Mouse (Mus musculus): ENCODE data around the gene Serpinb6c. TPM values are rescaled to one million over a fixed set of nuclear protein-coding genes. Genes with fewer than 3 reads are reported as not detected.

Serpinb6c gene
- polyA plus RNA-seq, 1 experiment from 2014 or later: 0.21 TPM

- WGBS: 85% methylated on average over 2 of the region's 2 CpGs
These were observed 24.8 kb upstream of the Serpinb6c start for GRCm38 (mm10) chr13:33930281-33930680.

GRCm38 (mm10) chr13:33921699-33922098 is 16.2 kb upstream of the Serpinb6c start:
- Histone ChIP-seq H3K27me3 (ENCODE audit: control insufficient read depth, insufficient read depth, low read length) (no peaks in the 10 kb centered on the region), H3K4me3 (ENCODE audit: low read depth, low read length) (no peak overlapping the region), H3K36me3 (ENCODE audit: control insufficient read depth, insufficient read depth, low read length) (peaks cover 24% of the 10 kb centered on the region), H3K27ac (replicated peaks) (no peak overlapping the region), H3K4me2 (replicated peaks; ENCODE audit: low read depth) (no peak overlapping the region), H3K4me1 (replicated peaks; ENCODE audit: control insufficient read depth, insufficient read depth) (no peaks in the 10 kb centered on the region), H3K9me3 (ENCODE audit: control insufficient read depth, low read length) (no peaks in the 10 kb centered on the region), H3K9ac (ENCODE audit: low read length) (no peak overlapping the region)
- DNase-seq (ENCODE audit: low spot score): no peak
- no peak for ATAC-seq (ENCODE audit: low FRiP score, low TSS enrichment)
- WGBS: 58% methylated on average over 5 of the region's 5 CpGs
- no peak for TF ChIP-seq EP300 (optimal IDR thresholded peaks at IDR 0.05)
- no peak for TF ChIP-seq CTCF (IDR thresholded peaks at IDR 0.05; ENCODE audit: low read depth)

More at GRCm38 (mm10) chr13:33930281-33930680, 24.8 kb upstream of the Serpinb6c start:
- no peak overlapping the region for H3K4me2 ChIP-seq (replicated peaks; ENCODE audit: low read depth)
- H3K9ac ChIP-seq (ENCODE audit: low read length): no peak overlapping the region
- no peak overlapping the region for H3K4me3 ChIP-seq (ENCODE audit: low read depth, low read length)
- H3K36me3 ChIP-seq (ENCODE audit: control insufficient read depth, insufficient read depth, low read length): peaks cover 4% of the 10 kb centered on the region
- H3K9me3 ChIP-seq (ENCODE audit: control insufficient read depth, low read length): no peaks in the 10 kb centered on the region
- ATAC-seq (ENCODE audit: low FRiP score, low TSS enrichment): no peak
- no peaks in the 10 kb centered on the region for H3K27me3 ChIP-seq (ENCODE audit: control insufficient read depth, insufficient read depth, low read length)
- H3K27ac ChIP-seq (replicated peaks): no peak overlapping the region
- no peak for TF ChIP-seq EP300 (optimal IDR thresholded peaks at IDR 0.05)
- no peak for TF ChIP-seq CTCF (IDR thresholded peaks at IDR 0.05; ENCODE audit: low read depth)
- DNase-seq (ENCODE audit: low spot score): no peak
- H3K4me1 ChIP-seq (replicated peaks; ENCODE audit: control insufficient read depth, insufficient read depth): 0 out of 2 replicates have a peak, but pooled peaks cover 3% of the 10 kb centered on the region

GRCm38 (mm10) chr13:33921041-33921440 is 15.5 kb upstream of the Serpinb6c start:
- no peak overlapping the region for H3K9ac ChIP-seq (ENCODE audit: low read length)

GRCm38 (mm10) chr13:33906821-33907220 is 1.3 kb upstream of the Serpinb6c start:
- WGBS: 51% methylated on average over 3 of the region's 3 CpGs
- no peak for TF ChIP-seq EP300 (optimal IDR thresholded peaks at IDR 0.05)
- no peak for TF ChIP-seq CTCF (IDR thresholded peaks at IDR 0.05; ENCODE audit: low read depth)
- no peaks in the 10 kb centered on the region for H3K36me3 ChIP-seq (ENCODE audit: control insufficient read depth, insufficient read depth, low read length)
- no peak for ATAC-seq (ENCODE audit: low FRiP score, low TSS enrichment)
- H3K9ac ChIP-seq (ENCODE audit: low read length): no peak overlapping the region
- H3K9me3 ChIP-seq (ENCODE audit: control insufficient read depth, low read length): no peaks in the 10 kb centered on the region
- H3K4me3 ChIP-seq (ENCODE audit: low read depth, low read length): no peak overlapping the region
- no peaks in the 10 kb centered on the region for H3K4me1 ChIP-seq (replicated peaks; ENCODE audit: control insufficient read depth, insufficient read depth)
- no peak overlapping the region for H3K4me2 ChIP-seq (replicated peaks; ENCODE audit: low read depth)
- no peaks in the 10 kb centered on the region for H3K27me3 ChIP-seq (ENCODE audit: control insufficient read depth, insufficient read depth, low read length)
- no peak for DNase-seq (ENCODE audit: low spot score)
- no peak overlapping the region for H3K27ac ChIP-seq (replicated peaks)

More at GRCm38 (mm10) chr13:33921041-33921440, 15.5 kb upstream of the Serpinb6c start:
- WGBS: 88% methylated on average over 6 of the region's 6 CpGs
- Histone ChIP-seq H3K4me3 (ENCODE audit: low read depth, low read length) (no peak overlapping the region), H3K9me3 (ENCODE audit: control insufficient read depth, low read length) (no peaks in the 10 kb centered on the region), H3K27ac (replicated peaks) (no peak overlapping the region), H3K36me3 (ENCODE audit: control insufficient read depth, insufficient read depth, low read length) (peaks cover 24% of the 10 kb centered on the region), H3K4me2 (replicated peaks; ENCODE audit: low read depth) (no peak overlapping the region), H3K27me3 (ENCODE audit: control insufficient read depth, insufficient read depth, low read length) (no peaks in the 10 kb centered on the region), H3K4me1 (replicated peaks; ENCODE audit: control insufficient read depth, insufficient read depth) (no peaks in the 10 kb centered on the region)
- ATAC-seq (ENCODE audit: low FRiP score, low TSS enrichment) (no peak), DNase-seq (ENCODE audit: low spot score) (no peak)
- TF ChIP-seq EP300 (optimal IDR thresholded peaks at IDR 0.05) (no peak), CTCF (IDR thresholded peaks at IDR 0.05; ENCODE audit: low read depth) (no peak)

GRCm38 (mm10) chr13:33903290-33903689 is 2.2 kb downstream of the Serpinb6c start:
- Histone ChIP-seq H3K9ac (ENCODE audit: low read length) (no peak overlapping the region), H3K27ac (replicated peaks) (no peak overlapping the region), H3K4me2 (replicated peaks; ENCODE audit: low read depth) (no peak overlapping the region), H3K27me3 (ENCODE audit: control insufficient read depth, insufficient read depth, low read length) (no peaks in the 10 kb centered on the region), H3K36me3 (ENCODE audit: control insufficient read depth, insufficient read depth, low read length) (no peaks in the 10 kb centered on the region), H3K4me3 (ENCODE audit: low read depth, low read length) (no peak overlapping the region), H3K9me3 (ENCODE audit: control insufficient read depth, low read length) (no peaks in the 10 kb centered on the region), H3K4me1 (replicated peaks; ENCODE audit: control insufficient read depth, insufficient read depth) (no peaks in the 10 kb centered on the region)
- TF ChIP-seq CTCF (IDR thresholded peaks at IDR 0.05; ENCODE audit: low read depth) (no peak), EP300 (optimal IDR thresholded peaks at IDR 0.05) (no peak)
- ATAC-seq (ENCODE audit: low FRiP score, low TSS enrichment) (no peak), DNase-seq (ENCODE audit: low spot score) (no peak)
- 58% methylated on average over 2 of the region's 2 CpGs for WGBS

- Histone ChIP-seq H3K4me1 (replicated peaks; ENCODE audit: control insufficient read depth, insufficient read depth) (no peaks in the 10 kb centered on the region), H3K27ac (replicated peaks) (no peak overlapping the region), H3K9me3 (ENCODE audit: control insufficient read depth, low read length) (no peaks in the 10 kb centered on the region), H3K27me3 (ENCODE audit: control insufficient read depth, insufficient read depth, low read length) (no peaks in the 10 kb centered on the region), H3K4me2 (replicated peaks; ENCODE audit: low read depth) (no peak overlapping the region), H3K4me3 (ENCODE audit: low read depth, low read length) (no peak overlapping the region), H3K36me3 (ENCODE audit: control insufficient read depth, insufficient read depth, low read length) (no peaks in the 10 kb centered on the region), H3K9ac (ENCODE audit: low read length) (no peak overlapping the region)
- 41% methylated on average over 2 of the region's 2 CpGs for WGBS
- peak; percentile 42 for DNase-seq (ENCODE audit: low spot score)
- TF ChIP-seq CTCF (IDR thresholded peaks at IDR 0.05; ENCODE audit: low read depth): peak; percentile 73
- no peak for TF ChIP-seq EP300 (optimal IDR thresholded peaks at IDR 0.05)
- ATAC-seq (ENCODE audit: low FRiP score, low TSS enrichment): no peak
These were observed 11.3 kb downstream of the Serpinb6c start for GRCm38 (mm10) chr13:33894207-33894606.
